In the genomic region with DNA sequence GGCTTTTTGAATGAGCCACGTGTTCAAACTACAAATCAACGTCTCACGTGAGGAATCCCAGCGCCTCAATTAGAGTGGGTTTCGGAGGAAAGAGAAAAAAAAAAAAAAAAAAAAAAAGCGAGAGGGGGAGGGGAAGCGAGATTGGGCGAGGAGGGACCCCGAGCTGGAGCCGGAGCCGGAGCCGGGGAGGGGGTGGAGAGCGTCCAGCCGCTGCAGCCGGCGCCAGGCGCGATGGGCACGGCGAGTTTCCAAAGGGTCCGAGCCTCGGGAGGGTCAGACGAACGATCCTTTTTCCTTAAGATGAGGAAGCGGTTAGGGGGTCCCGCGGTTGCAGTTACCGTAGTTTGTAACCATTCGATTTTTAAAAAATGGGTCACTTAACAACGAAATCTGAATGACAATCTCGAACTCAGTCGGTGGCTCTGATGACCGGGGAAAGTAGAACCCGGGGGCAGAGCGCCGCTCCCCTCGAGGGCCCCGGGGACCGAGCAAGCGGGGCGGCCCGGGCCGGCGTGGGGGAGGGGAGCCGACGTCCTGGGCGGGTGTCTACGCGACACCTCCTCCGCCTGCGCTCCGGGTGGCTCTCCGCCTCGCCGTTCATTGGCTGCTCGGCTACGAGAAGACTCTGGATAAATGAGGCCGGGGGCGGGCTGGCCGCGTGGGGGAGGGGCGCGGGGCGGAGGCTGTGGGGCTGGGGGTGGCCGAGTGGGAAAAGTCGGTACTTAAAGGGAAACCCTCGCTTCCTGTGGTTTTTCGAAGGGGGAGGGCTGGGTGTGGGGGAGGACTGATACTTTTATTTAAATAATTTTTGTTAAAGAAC, we compare ENCODE assay signal across 8 mouse cellular contexts. TPM values are rescaled to one million over a fixed set of nuclear protein-coding genes. Genes with fewer than 3 reads are reported as not detected.
DNase-seq lines count a peak whose midpoint lies in the region; ATAC-seq and TF ChIP-seq lines count a peak whose summit lies in the region.

A gene (minus strand): TSS at position 30 of the 820 bp plus-strand sequence.

- ATAC-seq in liver, embryonic 13.5 days (ENCODE audit: low read depth): peak; percentile 71

- peak; percentile 9 to 27 for DNase-seq in adrenal gland, adult 18-20 months (ENCODE audit: low spot score in 2 of 2)
- no peak for DNase-seq in adrenal gland, adult 8-10 months
- DNase-seq in embryo, embryonic 9.5 days (ENCODE audit: extremely low spot score): peak; percentile 99
- peak; percentile 93 for DNase-seq in heart, postnatal 4 days
- DNase-seq in liver, embryonic 13.5 days: peak; percentile 85
- peak; percentile 57 for DNase-seq in retina, postnatal 7 days (ENCODE audit: low read depth, low spot score)
- DNase-seq in layer of hippocampus, postnatal 25 days (ENCODE audit: extremely low spot score in 1 of 2, low spot score in 1 of 2): no peak

- H3K9me3 ChIP-seq in E14TG2a.4 (ENCODE audit: low read length): no peaks in the 10 kb centered on the region
- H3K9me3 ChIP-seq in liver, embryonic 13.5 days (replicated peaks): no peaks in the 10 kb centered on the region

- no peaks in the 10 kb centered on the region for H3K27me3 ChIP-seq in E14TG2a.4 (ENCODE audit: insufficient read depth, low read length)
- H3K27me3 ChIP-seq in liver, embryonic 13.5 days: no peaks in the 10 kb centered on the region

- H3K4me1 ChIP-seq in E14TG2a.4 (replicated peaks; ENCODE audit: low read depth, low read length): peaks cover 47% of the 10 kb centered on the region
- H3K4me1 ChIP-seq in liver, embryonic 13.5 days (replicated peaks): peaks cover 41% of the 10 kb centered on the region

- WGBS in liver, embryonic 13.5 days (ENCODE audit: insufficient replicate concordance): under 1% methylated on average over 66 of the region's 68 CpGs

- peak within 1 kb of the TSS; percentile 86 for H3K4me3 ChIP-seq in E14TG2a.4 (replicated peaks; ENCODE audit: low read length)
- peak within 1 kb of the TSS; percentile 81 for H3K4me3 ChIP-seq in liver, embryonic 13.5 days (replicated peaks)

- peak within 1 kb of the TSS; percentile 95 for H3K9ac ChIP-seq in liver, embryonic 13.5 days

- 0 out of 2 replicates have a peak, but pooled peaks cover 3% of the 10 kb centered on the region for H3K36me3 ChIP-seq in E14TG2a.4 (ENCODE audit: insufficient read depth, low read length)
- no peaks in the 10 kb centered on the region for H3K36me3 ChIP-seq in liver, embryonic 13.5 days

- H3K27ac ChIP-seq in liver, embryonic 13.5 days: peak within 1 kb of the TSS; percentile 98

- peak within 1 kb of the TSS; percentile 95 for H3K4me2 ChIP-seq in liver, embryonic 13.5 days

- no peak for TF ChIP-seq CTCF in E14TG2a.4 (conservative IDR thresholded peaks at IDR 0.05; ENCODE audit: low read length)

RNA-seq across cellular contexts. Expression of the gene that starts here (rescaled TPM):
- under 1 TPM in 1 of 2 experiments, not detected in 1; 0.10 TPM for total RNA-seq in adrenal gland, adult 18-20 months (2021)
- total RNA-seq in adrenal gland, adult 8-10 months (2022): under 1 TPM in 2 of 4 experiments, not detected in 2; 0.05 to 0.12 TPM
- total RNA-seq in heart, postnatal 4 days (2021): 10 to 100 TPM; 17.2 to 18.5 TPM
- polyA plus RNA-seq in liver, embryonic 13.5 days (2015; fragmentation: Nextera tagmentation; extraction: Ambion mirVana): 21.4 and 25.4 TPM in 2 replicates
- total RNA-seq in layer of hippocampus, postnatal 25 days (2021): under 1 TPM in 1 of 2 experiments, not detected in 1; 0.27 TPM

Comparison
In these comparisons a context has a peak if more than half of its experiments do, and no peak if none do; other contexts are left out.
1. RNA of the gene that starts here (total RNA-seq): 17.2 to 18.5 TPM in heart, postnatal 4 days; 0.27 TPM in layer of hippocampus, postnatal 25 days, 0.10 TPM in adrenal gland, adult 18-20 months and 0.05 to 0.12 TPM in adrenal gland, adult 8-10 months; every median in the first group is over 10 times any median in the second.
2. Peak in DNase-seq in adrenal gland, adult 18-20 months; RNA of the gene not detected or under 1 TPM.
3. DNase-seq: peak in embryo, embryonic 9.5 days (single experiment), heart, postnatal 4 days (single experiment), liver, embryonic 13.5 days (single experiment) and retina, postnatal 7 days (single experiment); none in adrenal gland, adult 8-10 months (single experiment) and layer of hippocampus, postnatal 25 days (0 of 2).